Mouse (Mus musculus) embryonic facial prominence, embryonic 15.5 days (tissue): ENCODE measurements at regions not wholly inside any gene's neighbourhood (a gene's known extent, or its start where the extent isn't known, plus 50 kb on each side); places are given as distances from the start of the nearest gene placed in this dataset.

Source experiments
- ATAC-seq: fragments of 200-750 bp; cut with Nextera tagmentation; 2 replicates; pipeline ENCODE4 v1.8.0; 2017; ENCODE audit warnings: low read depth, moderate TSS enrichment; ENCODE audit not compliant: insufficient number of reproducible peaks, low FRiP score, low TSS enrichment
- H3K27ac ChIP-seq: fragments of 300-500 bp; sonication (generic); replicated peaks from 2 replicates; pipeline ENCODE4 v1.5.1; 2015; ENCODE audit warnings: mild to moderate bottlenecking, inconsistent platforms
- H3K27me3 ChIP-seq: fragments of 300-500 bp; sonication (generic); 2 replicates; pipeline ENCODE4 v1.6.1; 2015; ENCODE audit warnings: inconsistent platforms
- H3K36me3 ChIP-seq: fragments of 300-500 bp; sonication (generic); 2 replicates; pipeline ENCODE4 v1.6.1; 2015; ENCODE audit warnings: mild to moderate bottlenecking, inconsistent platforms
- H3K4me1 ChIP-seq: fragments of 300-500 bp; sonication (generic); 2 replicates; pipeline ENCODE4 v1.6.1; 2015; ENCODE audit warnings: inconsistent platforms
- H3K4me2 ChIP-seq: fragments of 300-500 bp; sonication (generic); replicated peaks from 2 replicates; pipeline ENCODE4 v1.6.1; 2015; ENCODE audit warnings: mild to moderate bottlenecking, inconsistent platforms
- H3K4me3 ChIP-seq: fragments of 300-500 bp; sonication (generic); replicated peaks from 2 replicates; pipeline ENCODE4 v1.5.1; 2015; ENCODE audit warnings: mild to moderate bottlenecking, inconsistent platforms
- H3K9ac ChIP-seq: fragments of 300-500 bp; sonication (generic); 2 replicates; pipeline ENCODE4 v1.6.1; 2015; ENCODE audit warnings: inconsistent platforms
- H3K9me3 ChIP-seq: fragments of 300-500 bp; sonication (generic); replicated peaks from 2 replicates; pipeline ENCODE4 v1.6.1; 2016; ENCODE audit warnings: inconsistent platforms
- WGBS: fragments of 180-500 bp; shearing (Covaris S2); methylation state at CpG from one replicate; pipeline ENCODE4 v1.1.7; 2015; 5-methylcytosine and 5-hydroxymethylcytosine counted together

DNA sequence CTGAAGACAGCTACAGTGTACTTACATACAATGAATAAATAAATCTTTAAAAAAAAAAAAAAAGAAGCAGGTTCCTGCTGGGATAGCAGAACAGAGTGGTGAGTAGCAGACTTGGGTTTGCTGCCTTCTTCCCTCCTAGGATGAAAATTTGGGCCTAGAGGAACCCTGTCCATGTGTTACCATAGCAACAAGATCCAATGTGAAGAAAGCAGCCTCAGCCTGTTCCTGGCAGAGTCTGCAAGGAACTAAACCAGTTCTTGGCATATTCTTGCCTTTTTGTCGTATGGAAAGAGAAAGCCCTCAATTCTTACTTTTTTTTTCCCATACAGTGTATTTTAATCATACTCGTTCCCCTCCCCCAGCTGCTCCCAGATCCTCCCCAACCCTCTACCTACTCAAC is 474.5 kb downstream of the Prim2 start:
- H3K4me1 ChIP-seq: no peaks in the 10 kb centered on the region
- no peak overlapping the region for H3K4me2 ChIP-seq
- H3K9ac ChIP-seq: no peak overlapping the region
- H3K4me3 ChIP-seq: no peak overlapping the region
- no peak overlapping the region for H3K27ac ChIP-seq
- no peaks in the 10 kb centered on the region for H3K9me3 ChIP-seq
- no peak for ATAC-seq
- no peaks in the 10 kb centered on the region for H3K27me3 ChIP-seq
- 64% methylated on average over 2 of the region's 2 CpGs for WGBS
- no peaks in the 10 kb centered on the region for H3K36me3 ChIP-seq

DNA sequence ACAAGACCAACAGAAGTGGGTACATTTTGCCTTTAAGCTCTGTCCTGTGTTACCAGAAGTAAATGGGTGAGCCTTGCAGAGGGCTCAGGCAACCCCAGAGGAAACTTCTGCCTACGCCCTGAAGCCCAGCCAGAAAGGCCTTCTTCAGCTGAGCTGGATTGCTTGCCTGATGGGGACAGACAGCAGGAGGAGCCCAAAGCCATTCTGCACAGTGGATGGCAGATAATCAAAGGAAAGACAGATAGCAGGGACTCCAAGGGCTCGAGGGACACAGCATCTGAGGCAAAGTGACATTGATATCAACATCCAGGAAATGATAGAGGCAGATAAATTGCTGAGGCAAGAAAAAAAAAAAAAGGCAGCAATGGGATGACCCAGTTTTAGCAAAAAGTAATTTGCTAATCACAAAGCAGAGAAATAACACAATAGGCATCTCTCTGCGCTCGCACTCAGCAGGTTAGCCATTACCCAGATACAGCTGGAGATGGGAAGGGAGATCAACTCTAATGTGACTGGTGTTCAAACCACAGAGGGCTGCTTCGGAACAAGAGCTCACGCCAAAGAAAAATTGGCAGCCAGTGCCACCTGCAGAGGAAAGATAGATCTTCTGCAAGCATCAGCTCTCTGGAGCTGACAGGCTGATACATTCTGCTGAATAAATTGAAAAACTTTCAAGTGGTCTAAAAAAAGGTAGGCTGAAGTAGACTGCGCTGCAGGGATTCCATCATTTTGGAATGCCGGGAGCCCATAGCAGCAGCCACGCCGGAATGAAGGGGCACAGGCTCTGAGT is 494.8 kb downstream of the Prim2 start:
- H3K36me3 ChIP-seq: no peaks in the 10 kb centered on the region
- no peak overlapping the region for H3K4me2 ChIP-seq
- no peak overlapping the region for H3K27ac ChIP-seq
- no peaks in the 10 kb centered on the region for H3K4me1 ChIP-seq
- WGBS: 82% methylated on average over 10 of the region's 10 CpGs
- H3K4me3 ChIP-seq: no peak overlapping the region
- ATAC-seq: no peak
- H3K27me3 ChIP-seq: no peaks in the 10 kb centered on the region
- H3K9me3 ChIP-seq: no peaks in the 10 kb centered on the region
- H3K9ac ChIP-seq: no peak overlapping the region

DNA sequence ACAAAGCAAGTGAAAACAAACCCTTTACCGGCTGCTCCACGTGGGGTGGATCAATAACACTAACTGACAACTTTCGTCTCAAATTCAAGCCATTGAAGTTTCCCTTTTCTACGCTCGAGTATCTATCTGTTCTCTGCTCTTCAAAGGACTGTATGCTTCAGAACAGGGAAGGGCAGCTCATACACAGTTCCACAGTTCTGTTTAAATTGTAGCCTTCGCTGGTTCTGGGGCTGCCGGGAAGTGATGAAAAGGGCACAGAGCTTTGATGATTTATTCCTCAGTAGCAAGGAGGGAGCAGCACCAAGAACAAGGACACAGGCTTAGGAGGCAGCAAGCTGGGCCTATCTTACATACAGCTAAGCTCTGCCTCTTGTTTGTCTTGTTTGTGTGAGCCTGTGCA is 532.6 kb downstream of the Prim2 start:
- H3K9me3 ChIP-seq: no peaks in the 10 kb centered on the region
- no peak for ATAC-seq
- no peak overlapping the region for H3K4me2 ChIP-seq
- no peak overlapping the region for H3K27ac ChIP-seq
- no peaks in the 10 kb centered on the region for H3K27me3 ChIP-seq
- no peak overlapping the region for H3K4me3 ChIP-seq
- H3K4me1 ChIP-seq: no peaks in the 10 kb centered on the region
- WGBS: 71% methylated on average over 7 of the region's 7 CpGs
- no peaks in the 10 kb centered on the region for H3K36me3 ChIP-seq
- no peak overlapping the region for H3K9ac ChIP-seq

DNA sequence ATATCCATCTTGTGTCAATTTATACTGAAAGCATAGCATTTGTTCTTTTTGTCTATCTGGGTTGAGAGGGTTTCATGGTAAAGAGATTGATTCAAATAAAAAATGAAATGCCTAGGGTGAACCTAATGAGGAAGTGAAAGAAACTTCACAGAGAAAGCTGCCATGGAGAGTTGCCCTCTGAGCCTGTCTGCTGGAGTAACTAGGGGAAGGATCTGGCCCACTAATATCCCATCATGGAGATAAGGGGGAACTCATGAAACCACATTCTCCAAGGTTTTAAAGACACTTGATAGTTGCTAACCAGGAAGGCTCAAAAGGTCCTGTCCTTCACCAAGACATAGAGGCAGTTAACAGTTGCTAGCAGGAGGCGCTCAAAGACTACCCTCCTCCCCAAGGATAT is 539.2 kb downstream of the Prim2 start:
- Histone ChIP-seq H3K4me3 (no peak overlapping the region), H3K4me2 (no peak overlapping the region), H3K4me1 (no peaks in the 10 kb centered on the region), H3K9me3 (no peaks in the 10 kb centered on the region), H3K27ac (no peak overlapping the region), H3K27me3 (no peaks in the 10 kb centered on the region), H3K36me3 (no peaks in the 10 kb centered on the region), H3K9ac (no peak overlapping the region)
- ATAC-seq: no peak
- WGBS: 94% methylated on average over 1 of the region's 1 CpGs

DNA sequence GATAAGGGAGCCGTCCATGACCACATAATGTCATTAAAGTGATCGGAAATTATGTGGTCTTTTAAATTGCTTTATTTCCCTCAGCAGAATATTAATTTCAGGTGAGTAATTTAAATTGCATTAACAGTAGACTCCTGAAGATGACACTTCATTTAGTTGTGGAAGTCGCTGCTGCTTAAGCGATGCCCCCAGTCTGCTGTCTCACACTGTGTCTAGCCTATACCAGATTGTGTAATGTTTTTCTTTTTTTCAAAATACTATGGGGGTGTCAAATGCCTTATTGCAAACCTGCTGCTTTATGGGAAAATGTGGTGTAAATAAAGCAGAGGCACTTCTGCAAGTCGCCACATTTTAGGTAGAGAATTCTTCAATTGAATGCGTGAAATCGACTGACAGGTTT is 544.5 kb downstream of the Prim2 start:
- Histone ChIP-seq H3K4me3 (no peak overlapping the region), H3K36me3 (no peaks in the 10 kb centered on the region), H3K4me1 (no peaks in the 10 kb centered on the region), H3K4me2 (no peak overlapping the region), H3K27me3 (no peaks in the 10 kb centered on the region), H3K9me3 (no peaks in the 10 kb centered on the region), H3K27ac (no peak overlapping the region), H3K9ac (no peak overlapping the region)
- ATAC-seq: no peak
- WGBS: 87% methylated on average over 7 of the region's 7 CpGs

DNA sequence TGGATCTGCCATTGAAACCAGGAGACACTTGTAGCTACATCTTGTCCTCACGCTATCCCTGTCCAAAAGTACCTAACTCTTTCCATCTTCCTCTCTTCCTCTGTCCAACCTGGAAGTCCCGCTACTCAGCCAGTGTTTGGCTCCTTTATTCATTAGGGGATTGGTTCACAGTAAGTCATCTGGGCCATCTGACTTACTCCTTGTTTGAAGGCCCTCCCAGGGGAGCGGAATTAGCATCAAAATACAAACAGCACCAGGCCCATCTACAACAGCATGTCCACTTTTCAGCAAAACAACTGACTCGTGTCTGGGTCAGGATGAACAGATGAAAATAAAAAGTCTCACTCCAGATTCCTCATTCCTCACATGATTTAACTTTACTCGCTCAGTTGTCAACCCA is 559.2 kb upstream of the Gm5415 start:
- no peak for ATAC-seq
- Histone ChIP-seq H3K4me2 (no peak overlapping the region), H3K36me3 (no peaks in the 10 kb centered on the region), H3K4me3 (no peak overlapping the region), H3K27me3 (no peaks in the 10 kb centered on the region), H3K9ac (no peak overlapping the region), H3K4me1 (no peaks in the 10 kb centered on the region), H3K27ac (no peak overlapping the region), H3K9me3 (no peaks in the 10 kb centered on the region)
- WGBS: 65% methylated on average over 5 of the region's 5 CpGs

DNA sequence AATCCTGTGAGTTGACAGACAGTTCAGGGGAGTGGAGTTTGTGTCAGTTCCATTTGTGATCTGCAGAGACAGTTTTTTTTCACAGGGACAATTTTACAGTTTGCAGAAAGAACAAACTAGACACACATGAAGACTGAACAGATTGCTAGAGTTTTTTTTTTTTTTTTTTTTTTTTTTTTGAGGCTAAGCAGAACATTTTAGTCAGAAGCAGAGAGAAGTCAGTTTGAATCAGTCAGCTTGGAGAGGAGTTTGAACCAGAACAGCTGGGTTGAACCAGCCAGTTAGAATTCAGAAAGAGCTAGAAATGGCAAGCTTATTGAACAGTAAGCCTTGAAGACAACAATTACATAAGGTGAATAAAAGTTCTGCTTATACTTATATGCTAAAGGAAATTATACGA is 557.2 kb upstream of the Gm5415 start:
- no peak overlapping the region for H3K27ac ChIP-seq
- no peaks in the 10 kb centered on the region for H3K9me3 ChIP-seq
- H3K9ac ChIP-seq: no peak overlapping the region
- H3K4me2 ChIP-seq: no peak overlapping the region
- no peaks in the 10 kb centered on the region for H3K4me1 ChIP-seq
- 98% methylated on average over 1 of the region's 1 CpGs for WGBS
- no peak for ATAC-seq
- H3K27me3 ChIP-seq: no peaks in the 10 kb centered on the region
- no peak overlapping the region for H3K4me3 ChIP-seq
- no peaks in the 10 kb centered on the region for H3K36me3 ChIP-seq

DNA sequence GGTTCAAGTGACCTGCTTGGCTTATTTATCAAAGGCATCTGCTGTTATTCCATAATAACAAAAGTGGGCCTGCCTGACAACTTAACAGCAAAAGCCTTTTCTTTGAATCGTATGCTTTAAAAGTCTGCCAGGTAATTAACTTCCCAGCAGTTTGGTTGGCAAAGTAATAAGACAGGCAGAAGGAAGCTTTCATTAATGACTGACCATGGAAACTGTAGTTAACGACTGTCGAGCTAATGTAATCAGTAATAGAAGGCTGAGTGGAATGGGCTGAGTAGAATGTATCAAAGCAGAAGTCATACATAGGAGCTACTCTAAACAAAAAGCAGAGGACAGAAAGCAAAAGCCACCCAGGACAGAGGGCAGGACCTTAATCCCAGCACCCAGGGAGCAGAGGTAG is 551.0 kb upstream of the Gm5415 start:
- WGBS: 74% methylated on average over 3 of the region's 3 CpGs
- H3K9ac ChIP-seq: no peak overlapping the region
- H3K36me3 ChIP-seq: no peaks in the 10 kb centered on the region
- H3K4me3 ChIP-seq: no peak overlapping the region
- H3K27me3 ChIP-seq: no peaks in the 10 kb centered on the region
- H3K9me3 ChIP-seq: no peaks in the 10 kb centered on the region
- no peak for ATAC-seq
- no peak overlapping the region for H3K27ac ChIP-seq
- H3K4me2 ChIP-seq: no peak overlapping the region
- no peaks in the 10 kb centered on the region for H3K4me1 ChIP-seq

DNA sequence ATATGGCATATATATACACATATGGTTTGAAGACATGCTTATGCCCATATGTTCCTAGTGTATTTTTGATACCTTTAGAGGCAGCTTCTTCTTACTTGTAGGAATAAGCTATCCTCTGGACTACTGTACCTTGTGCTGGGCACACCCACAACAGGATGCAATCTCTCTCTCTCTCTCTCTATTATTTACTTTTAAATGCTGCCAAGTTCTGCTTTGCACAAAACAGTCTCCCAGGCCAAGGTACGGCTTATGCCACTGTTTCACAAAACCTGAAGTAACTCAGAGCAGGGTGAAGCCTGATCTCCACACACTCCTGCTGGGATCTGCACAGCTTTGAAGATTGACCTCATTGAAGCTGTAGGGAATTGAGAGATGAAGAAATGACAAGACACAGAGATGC is 549.8 kb upstream of the Gm5415 start:
- no peak overlapping the region for H3K9ac ChIP-seq
- ATAC-seq: no peak
- no peak overlapping the region for H3K4me2 ChIP-seq
- H3K27ac ChIP-seq: no peak overlapping the region
- no peaks in the 10 kb centered on the region for H3K4me1 ChIP-seq
- 86% methylated on average over 1 of the region's 1 CpGs for WGBS
- H3K9me3 ChIP-seq: no peaks in the 10 kb centered on the region
- H3K36me3 ChIP-seq: no peaks in the 10 kb centered on the region
- H3K4me3 ChIP-seq: no peak overlapping the region
- H3K27me3 ChIP-seq: no peaks in the 10 kb centered on the region

DNA sequence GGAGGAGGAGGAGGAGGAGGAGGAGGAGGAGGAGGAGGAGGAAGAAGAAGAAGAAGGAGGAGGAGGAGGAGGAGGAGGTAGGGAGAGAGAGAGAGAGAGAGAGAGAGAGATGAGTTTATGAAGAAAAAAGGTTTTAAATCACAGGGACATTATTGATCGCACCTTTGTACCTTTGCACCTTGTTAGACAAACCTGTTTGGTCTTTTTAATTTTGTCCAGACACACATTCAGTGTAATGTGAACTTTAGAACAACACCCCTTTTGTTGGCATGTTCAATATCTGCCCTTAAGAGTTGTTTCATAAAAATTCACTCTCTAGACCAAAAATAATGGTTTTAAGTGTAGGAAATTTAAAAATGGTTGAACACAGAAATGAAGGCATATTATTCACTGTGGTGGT is 527.5 kb upstream of the Gm5415 start:
- Histone ChIP-seq H3K4me1 (no peaks in the 10 kb centered on the region), H3K9ac (no peak overlapping the region), H3K36me3 (no peaks in the 10 kb centered on the region), H3K4me3 (no peak overlapping the region), H3K27ac (no peak overlapping the region), H3K4me2 (no peak overlapping the region), H3K27me3 (no peaks in the 10 kb centered on the region), H3K9me3 (no peaks in the 10 kb centered on the region)
- no peak for ATAC-seq
- 96% methylated on average over 1 of the region's 1 CpGs for WGBS

DNA sequence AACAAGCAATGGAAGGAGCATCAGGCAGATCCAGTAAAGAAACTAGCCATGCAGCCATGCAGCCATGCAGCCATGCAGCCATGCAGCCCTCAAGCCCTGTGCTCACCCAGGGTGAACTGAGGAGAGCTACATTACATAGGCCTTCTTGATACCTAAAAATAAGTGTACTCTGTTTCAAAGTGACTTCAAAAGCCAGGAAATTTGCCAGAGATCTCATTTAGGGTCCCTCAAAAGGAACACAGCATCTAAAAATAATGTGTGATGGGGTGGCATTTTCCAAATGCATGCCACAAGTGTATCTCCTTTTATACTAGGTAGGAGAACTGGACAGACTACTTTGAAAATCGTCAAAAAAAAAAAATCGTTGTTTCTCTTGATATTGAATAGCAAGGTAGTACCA is 510.9 kb upstream of the Gm5415 start:
- ATAC-seq: no peak
- no peaks in the 10 kb centered on the region for H3K9me3 ChIP-seq
- WGBS: 57% methylated on average over 2 of the region's 2 CpGs
- no peak overlapping the region for H3K9ac ChIP-seq
- H3K4me2 ChIP-seq: no peak overlapping the region
- H3K4me1 ChIP-seq: no peaks in the 10 kb centered on the region
- no peak overlapping the region for H3K4me3 ChIP-seq
- H3K36me3 ChIP-seq: no peaks in the 10 kb centered on the region
- no peak overlapping the region for H3K27ac ChIP-seq
- H3K27me3 ChIP-seq: no peaks in the 10 kb centered on the region

DNA sequence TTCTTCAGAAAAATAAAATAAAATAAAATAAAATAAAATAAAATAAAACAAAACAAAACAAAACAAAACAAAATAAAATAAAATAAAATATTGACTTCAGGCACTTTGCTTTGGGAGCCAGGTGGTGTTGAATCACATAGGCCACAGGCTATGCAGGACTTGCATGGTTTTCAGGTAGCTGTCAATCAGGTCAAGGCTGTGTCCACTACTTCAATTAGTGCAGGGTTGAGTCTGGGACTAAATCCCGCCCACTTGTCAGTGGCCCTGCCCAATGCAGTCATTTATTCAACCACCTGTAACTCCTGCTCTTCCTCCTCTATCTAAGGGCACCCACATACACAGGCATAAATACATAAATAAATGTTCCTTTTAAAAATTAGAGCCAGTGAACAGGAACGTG is 497.3 kb upstream of the Gm5415 start:
- no peaks in the 10 kb centered on the region for H3K36me3 ChIP-seq

More for the DNA sequence above, 497.3 kb upstream of the Gm5415 start:
- WGBS: 79% methylated on average over 2 of the region's 2 CpGs
- Histone ChIP-seq H3K4me3 (no peak overlapping the region), H3K4me2 (no peak overlapping the region), H3K27me3 (no peaks in the 10 kb centered on the region), H3K9ac (no peak overlapping the region), H3K4me1 (no peaks in the 10 kb centered on the region), H3K9me3 (no peaks in the 10 kb centered on the region), H3K27ac (no peak overlapping the region)
- no peak for ATAC-seq
